Comparison of ENCODE assay signal across 10 mouse cellular contexts in the genomic region with DNA sequence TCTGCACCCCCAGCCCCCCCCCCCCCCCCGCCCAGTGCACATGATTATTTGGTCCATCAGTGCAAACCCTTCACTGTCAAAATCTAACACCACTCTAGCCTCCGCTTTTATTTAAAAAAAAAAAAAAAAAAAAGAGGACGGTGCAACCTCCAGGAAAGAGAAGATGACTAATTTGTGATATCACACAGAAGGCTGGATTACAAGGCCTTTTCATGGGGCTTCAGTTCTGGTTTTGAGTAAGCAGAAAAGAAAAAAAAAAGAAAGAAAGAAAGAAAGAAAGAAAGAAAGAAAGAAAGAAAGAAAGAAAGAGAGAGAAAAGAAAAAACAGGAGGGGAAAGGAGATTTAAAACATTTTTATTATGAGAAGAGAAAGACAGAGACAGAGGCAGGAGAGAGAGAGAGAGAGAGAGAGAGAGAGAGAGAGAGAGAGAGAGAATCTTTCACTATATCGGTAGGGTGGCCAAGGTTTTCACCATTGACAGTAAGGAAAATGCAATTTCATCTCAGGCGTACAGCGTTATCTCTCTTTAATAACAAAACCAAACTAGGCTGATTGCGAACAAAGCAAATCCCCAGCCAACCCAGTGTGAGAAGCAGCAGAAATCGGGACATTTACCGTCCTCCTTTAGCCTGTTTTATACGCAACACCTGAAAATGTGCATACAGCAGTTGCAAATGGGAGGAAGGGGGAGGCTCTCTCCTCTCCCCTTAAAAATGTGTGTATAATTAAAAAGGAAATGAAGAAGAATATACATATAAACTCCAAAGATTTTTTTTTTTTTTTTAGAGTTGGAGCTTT. TPM values are rescaled to one million over a fixed set of nuclear protein-coding genes. Genes with fewer than 3 reads are reported as not detected.
DNase-seq lines count a peak whose midpoint lies in the region; ATAC-seq and TF ChIP-seq lines count a peak whose summit lies in the region.
"Had no signal": no experiment of that assay in that cellular context is flagged by ENCODE, and none has a peak within 500 bp of the region (broad histone marks: within the 10 kb centered on the region; RNA-seq: fewer than 3 reads in every experiment).

No protein-coding gene starts in this region.

- no peak for DNase-seq in lung, embryonic 14.5 days
- no peak for DNase-seq in lung, postnatal 36 days
- no peak for DNase-seq in limb, embryonic 11.5 days (ENCODE audit: low spot score)
- no peak for DNase-seq in yolk sac, embryonic 10.5 days (ENCODE audit: low spot score)
- DNase-seq in cerebellum, adult 18-20 months, result no peak
- DNase-seq: adrenal gland, postnatal 14 days had no signal

- no peak overlapping the region for H3K9ac ChIP-seq in lung, embryonic 14.5 days
- H3K9ac ChIP-seq in forebrain, embryonic 13.5 days, result 0 out of 2 replicates have a peak overlapping the region, but pooled peaks have one; percentile 34
- no peak overlapping the region for H3K9ac ChIP-seq in limb, embryonic 11.5 days (ENCODE audit: low read length)
- no peak overlapping the region for H3K9ac ChIP-seq in stomach, embryonic 15.5 days

- peaks cover 8% of the 10 kb centered on the region; the same call in 1 of the 2 replicates for H3K4me1 ChIP-seq in lung, embryonic 14.5 days (ENCODE audit: insufficient read depth)
- peaks cover 56% of the 10 kb centered on the region for H3K4me1 ChIP-seq in forebrain, embryonic 13.5 days
- peaks cover 38% of the 10 kb centered on the region for H3K4me1 ChIP-seq in limb, embryonic 11.5 days (ENCODE audit: control insufficient read depth, insufficient read depth, low read length)
- H3K4me1 ChIP-seq in stomach, embryonic 15.5 days, result peaks cover 4% of the 10 kb centered on the region; the same call in 1 of the 2 replicates

- no peak for TF ChIP-seq CTCF in lung, embryonic 14.5 days (IDR thresholded peaks at IDR 0.05; ENCODE audit: low read depth)

- H3K9me3 ChIP-seq in lung, embryonic 14.5 days (ENCODE audit: low read depth, low read length), result no peaks in the 10 kb centered on the region
- H3K9me3 ChIP-seq in forebrain, embryonic 13.5 days (replicated peaks), result no peaks in the 10 kb centered on the region
- no peaks in the 10 kb centered on the region for H3K9me3 ChIP-seq in limb, embryonic 11.5 days (ENCODE audit: control insufficient read depth, low read length)
- H3K9me3 ChIP-seq in stomach, embryonic 15.5 days, result no peaks in the 10 kb centered on the region

- peak overlapping the region; percentile 29; the same call in 1 of the 2 replicates for H3K4me3 ChIP-seq in lung, embryonic 14.5 days (ENCODE audit: low read depth, low read length)
- H3K4me3 ChIP-seq in forebrain, embryonic 13.5 days, result peak overlapping the region; percentile 9; the same call in 1 of the 2 replicates
- no peak overlapping the region for H3K4me3 ChIP-seq in limb, embryonic 11.5 days (ENCODE audit: low read depth, low read length)
- H3K4me3 ChIP-seq in stomach, embryonic 15.5 days (replicated peaks), result no peak overlapping the region

- peaks cover 12% of the 10 kb centered on the region; the same call in 1 of the 2 replicates for H3K27me3 ChIP-seq in lung, embryonic 14.5 days (ENCODE audit: insufficient read depth, low read length)
- peaks cover 28% of the 10 kb centered on the region for H3K27me3 ChIP-seq in forebrain, embryonic 13.5 days
- H3K27me3 ChIP-seq in limb, embryonic 11.5 days (ENCODE audit: control insufficient read depth, insufficient read depth, low read length), result peaks cover 6% of the 10 kb centered on the region; the same call in 1 of the 2 replicates
- no peaks in the 10 kb centered on the region; the same call in 1 of the 2 replicates for H3K27me3 ChIP-seq in stomach, embryonic 15.5 days (replicated peaks)

- peak overlapping the region; percentile 74 for H3K4me2 ChIP-seq in lung, embryonic 14.5 days
- H3K4me2 ChIP-seq in forebrain, embryonic 13.5 days, result peak overlapping the region; percentile 63
- H3K4me2 ChIP-seq in limb, embryonic 11.5 days (ENCODE audit: low read depth, severe bottlenecking), result peak overlapping the region; percentile 66; the same call in 1 of the 2 replicates
- H3K4me2 ChIP-seq in stomach, embryonic 15.5 days, result peak overlapping the region; percentile 46; the same call in 1 of the 2 replicates

- no peak overlapping the region for H3K27ac ChIP-seq in lung, embryonic 14.5 days (ENCODE audit: low read depth)
- peak overlapping the region; percentile 63 for H3K27ac ChIP-seq in forebrain, embryonic 13.5 days
- H3K27ac ChIP-seq in limb, embryonic 11.5 days (replicated peaks; ENCODE audit: low read depth, low read length), result 0 out of 2 replicates have a peak overlapping the region, but pooled peaks have one; percentile 36
- no peak overlapping the region for H3K27ac ChIP-seq in stomach, embryonic 15.5 days

- 8% methylated on average over 10 of the region's 10 CpGs for WGBS in lung, embryonic 14.5 days
- WGBS in forebrain, embryonic 13.5 days, result 2% methylated on average over 10 of the region's 10 CpGs
- 8% methylated on average over 10 of the region's 10 CpGs for WGBS in limb, embryonic 11.5 days
- WGBS in stomach, embryonic 15.5 days, result 17% methylated on average over 10 of the region's 10 CpGs

- no peak for ATAC-seq in lung, embryonic 14.5 days (ENCODE audit: insufficient read depth)
- peak; percentile 17; the same call in 1 of the 2 replicates for ATAC-seq in forebrain, embryonic 13.5 days
- ATAC-seq in limb, embryonic 11.5 days (ENCODE audit: insufficient number of reproducible peaks, low FRiP score, low TSS enrichment, low read depth), result no peak
- no peak for ATAC-seq in stomach, embryonic 15.5 days (ENCODE audit: insufficient read depth, low FRiP score, low read depth)
- no peak for ATAC-seq in erythroid progenitor cell, adult 5-6 weeks (replicated peaks; ENCODE audit: low FRiP score, poor library complexity, severe bottlenecking)

- H3K36me3 ChIP-seq in lung, embryonic 14.5 days (ENCODE audit: insufficient read depth), result no peaks in the 10 kb centered on the region
- H3K36me3 ChIP-seq in forebrain, embryonic 13.5 days (ENCODE audit: poor library complexity, severe bottlenecking), result no peaks in the 10 kb centered on the region
- no peaks in the 10 kb centered on the region for H3K36me3 ChIP-seq in limb, embryonic 11.5 days (ENCODE audit: control insufficient read depth, insufficient read depth, low read length)
- no peaks in the 10 kb centered on the region for H3K36me3 ChIP-seq in stomach, embryonic 15.5 days
- H3K36me3 ChIP-seq: G1E had no signal

RNA-seq across cellular contexts. Expression of gene Zfhx3, which starts 1.3 kb away (rescaled TPM):
- 18.6 and 19.8 TPM in 2 replicates for polyA plus RNA-seq in lung, embryonic 14.5 days (2014; fragmentation: Nextera tagmentation; extraction: Ambion mirVana)
- 21.7 and 22.4 TPM in 2 replicates for polyA plus RNA-seq in forebrain, embryonic 13.5 days (2015; fragmentation: Nextera tagmentation; extraction: Ambion mirVana)
- 36.4 and 38.8 TPM in 2 replicates for polyA plus RNA-seq in limb, embryonic 11.5 days (2014; fragmentation: Nextera tagmentation; extraction: Ambion mirVana)
- polyA plus RNA-seq in stomach, embryonic 15.5 days (2015; fragmentation: Nextera tagmentation; extraction: Ambion mirVana), result 12.9 and 14.3 TPM in 2 replicates
- total RNA-seq in erythroid progenitor cell, adult 5-6 weeks (2015; ENCODE audit: low replicate concordance), result 0.36 and 1.7 TPM in 2 replicates
- total RNA-seq in erythroid progenitor cell, adult 5-6 weeks (2017; ENCODE audit: low replicate concordance), result 0.23 and 0.26 TPM in 2 replicates
- polyA plus RNA-seq: G1E had no signal

Comparison
In these comparisons a context has a peak if more than half of its experiments do, and no peak if none do; other contexts are left out.
1. H3K27ac ChIP-seq: peak in forebrain, embryonic 13.5 days (single experiment) and limb, embryonic 11.5 days (single experiment); none in lung, embryonic 14.5 days (single experiment) and stomach, embryonic 15.5 days (single experiment).
2. H3K4me3 ChIP-seq: peak in lung, embryonic 14.5 days (single experiment) and forebrain, embryonic 13.5 days (single experiment); none in limb, embryonic 11.5 days (single experiment) and stomach, embryonic 15.5 days (single experiment).
3. Peak in every context shown above with its lines, with median percentiles within 50 percentile points of each other: H3K4me2 ChIP-seq.